ENCODE assay signal across 19 mouse cellular contexts in the genomic region with DNA sequence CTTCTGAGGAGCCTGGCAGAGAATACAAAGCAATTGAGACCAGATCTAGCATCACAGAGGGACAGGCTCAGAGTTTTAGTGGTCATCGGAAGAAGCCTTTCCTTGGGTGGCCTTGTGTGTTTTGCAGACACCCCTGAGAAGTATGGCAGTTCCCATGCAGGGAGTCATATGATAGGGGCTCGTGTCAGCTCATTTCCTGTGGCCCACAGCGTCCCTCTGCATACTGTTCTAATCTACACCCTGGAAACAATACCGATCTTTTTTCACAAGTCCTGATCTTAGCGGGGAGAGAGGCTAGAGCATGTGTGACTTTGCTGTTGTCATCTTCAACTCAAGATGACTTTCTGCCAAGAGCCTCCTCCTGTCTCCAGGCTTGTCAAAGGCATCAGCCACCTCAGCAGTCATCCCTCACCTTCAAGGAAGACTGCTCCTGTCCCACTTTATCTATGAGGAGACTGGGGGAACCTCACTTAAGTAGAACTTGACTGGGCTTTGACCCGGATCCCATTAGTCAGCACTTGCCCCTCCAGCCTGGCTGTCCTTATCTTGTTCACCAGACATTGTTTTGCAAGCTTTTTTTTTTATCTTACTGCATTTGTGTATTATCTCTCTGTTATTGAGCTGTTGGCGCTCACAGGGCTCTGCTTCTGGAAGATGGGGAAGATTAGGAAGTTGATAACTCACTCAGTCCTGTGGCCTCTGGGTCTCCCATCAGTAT. TPM values are rescaled to one million over a fixed set of nuclear protein-coding genes. Genes with fewer than 3 reads are reported as not detected.
DNase-seq lines count a peak whose midpoint lies in the region; ATAC-seq and TF ChIP-seq lines count a peak whose summit lies in the region.
"Had no signal": no experiment of that assay in that cellular context is flagged by ENCODE, and none has a peak within 500 bp of the region (broad histone marks: within the 10 kb centered on the region; RNA-seq: fewer than 3 reads in every experiment).

No protein-coding gene starts in this region.

- H3K9me3 ChIP-seq in lung, postnatal 0 days (ENCODE audit: low read length): no peaks in the 10 kb centered on the region
- no peaks in the 10 kb centered on the region for H3K9me3 ChIP-seq in liver, embryonic 12.5 days (replicated peaks)
- H3K9me3 ChIP-seq: forebrain, embryonic 12.5 days; hindbrain, embryonic 13.5 days; neural tube, embryonic 15.5 days had no signal

- no peaks in the 10 kb centered on the region; the same call in 1 of the 2 replicates for H3K4me1 ChIP-seq in lung, postnatal 0 days (ENCODE audit: insufficient read depth, low read depth, low read length)
- peaks cover 30% of the 10 kb centered on the region for H3K4me1 ChIP-seq in liver, embryonic 12.5 days
- H3K4me1 ChIP-seq: forebrain, embryonic 12.5 days; hindbrain, embryonic 13.5 days; neural tube, embryonic 15.5 days had no signal

- DNase-seq in lung, postnatal 0 days (ENCODE audit: low spot score): no peak
- no peak for DNase-seq in lung, postnatal 25 days (ENCODE audit: low spot score)
- peak; percentile 33 for DNase-seq in yolk sac, embryonic 10.5 days (ENCODE audit: low spot score)
- no peak for DNase-seq in right cerebral cortex, adult 2 months (ENCODE audit: low spot score in 2 of 2)
- no peak for DNase-seq in urinary bladder, postnatal 10 days (ENCODE audit: low spot score)
- DNase-seq: cerebellum, adult 9-11 months; heart, adult 18-20 months; kidney, adult 11 months; kidney, postnatal 4 days; layer of hippocampus, postnatal 36 days; lung, postnatal 4 days; right cerebral cortex, adult 18-20 months; thymus, adult 18-20 months had no signal

- H3K4me2 ChIP-seq in lung, postnatal 0 days (replicated peaks; ENCODE audit: low read depth, low read length): no peak overlapping the region
- H3K4me2 ChIP-seq in liver, embryonic 12.5 days: peak overlapping the region; percentile 40
- H3K4me2 ChIP-seq: forebrain, embryonic 12.5 days; hindbrain, embryonic 13.5 days; neural tube, embryonic 15.5 days had no signal

- no peak overlapping the region for H3K9ac ChIP-seq in lung, postnatal 0 days (replicated peaks; ENCODE audit: low read depth)
- H3K9ac ChIP-seq in liver, embryonic 12.5 days: no peak overlapping the region
- H3K9ac ChIP-seq: forebrain, embryonic 12.5 days; hindbrain, embryonic 13.5 days; neural tube, embryonic 15.5 days had no signal

- ATAC-seq in lung, postnatal 0 days: no peak
- peak; percentile 79 for ATAC-seq in common myeloid progenitor, adult 5-6 weeks (replicated peaks; ENCODE audit: low read depth, poor library complexity, severe bottlenecking)
- ATAC-seq in liver, embryonic 12.5 days: peak; percentile 87

- H3K27me3 ChIP-seq in lung, postnatal 0 days (replicated peaks; ENCODE audit: insufficient read depth, low read length): no peaks in the 10 kb centered on the region
- H3K27me3 ChIP-seq in liver, embryonic 12.5 days (replicated peaks): no peaks in the 10 kb centered on the region
- H3K27me3 ChIP-seq: forebrain, embryonic 12.5 days; hindbrain, embryonic 13.5 days; neural tube, embryonic 15.5 days had no signal

- TF ChIP-seq EP300 in lung, postnatal 0 days (IDR thresholded peaks at IDR 0.05): no peak

- H3K4me3 ChIP-seq in lung, postnatal 0 days (ENCODE audit: low read depth, low read length): no peak overlapping the region
- H3K4me3 ChIP-seq in liver, embryonic 12.5 days: no peak overlapping the region
- H3K4me3 ChIP-seq: forebrain, embryonic 12.5 days; hindbrain, embryonic 13.5 days; neural tube, embryonic 15.5 days had no signal

- peak overlapping the region; percentile 4; the same call in 1 of the 2 replicates for H3K27ac ChIP-seq in lung, postnatal 0 days (ENCODE audit: low read length)
- peak overlapping the region; percentile 83 for H3K27ac ChIP-seq in liver, embryonic 12.5 days
- H3K27ac ChIP-seq: forebrain, embryonic 12.5 days; hindbrain, embryonic 13.5 days; neural tube, embryonic 15.5 days had no signal

- WGBS in lung, postnatal 0 days: 35% methylated on average over 7 of the region's 7 CpGs
- WGBS in liver, embryonic 12.5 days (ENCODE audit: insufficient replicate concordance): 8% methylated on average over 7 of the region's 7 CpGs

- H3K36me3 ChIP-seq in lung, postnatal 0 days (ENCODE audit: insufficient read depth, low read length): no peaks in the 10 kb centered on the region
- H3K36me3 ChIP-seq in liver, embryonic 12.5 days: no peaks in the 10 kb centered on the region
- H3K36me3 ChIP-seq: forebrain, embryonic 12.5 days; neural tube, embryonic 15.5 days had no signal

- no peak for TF ChIP-seq CTCF in lung, postnatal 0 days (IDR thresholded peaks at IDR 0.05)

RNA-seq across cellular contexts. Expression of gene Fam174b, which starts 25.2 kb away (rescaled TPM):
- 116 and 147 TPM in 2 replicates for polyA plus RNA-seq in lung, postnatal 0 days (2015; fragmentation: Nextera tagmentation; extraction: Ambion mirVana)
- total RNA-seq in common myeloid progenitor, adult 5-6 weeks (2017): 7.0 and 12.5 TPM in 2 replicates
- polyA plus RNA-seq in liver, embryonic 12.5 days (2016; fragmentation: Nextera tagmentation; extraction: Ambion mirVana): 10.7 and 12.4 TPM in 2 replicates
- total RNA-seq: CH12.LX had no signal
